Mouse (Mus musculus): ENCODE data around the gene Fam76a. TPM values are rescaled to one million over a fixed set of nuclear protein-coding genes. Genes with fewer than 3 reads are reported as not detected.

The Fam76a gene
- 102 and 111 TPM in 2 replicates for polyA plus RNA-seq (2012; rRNA removed)

DNA sequence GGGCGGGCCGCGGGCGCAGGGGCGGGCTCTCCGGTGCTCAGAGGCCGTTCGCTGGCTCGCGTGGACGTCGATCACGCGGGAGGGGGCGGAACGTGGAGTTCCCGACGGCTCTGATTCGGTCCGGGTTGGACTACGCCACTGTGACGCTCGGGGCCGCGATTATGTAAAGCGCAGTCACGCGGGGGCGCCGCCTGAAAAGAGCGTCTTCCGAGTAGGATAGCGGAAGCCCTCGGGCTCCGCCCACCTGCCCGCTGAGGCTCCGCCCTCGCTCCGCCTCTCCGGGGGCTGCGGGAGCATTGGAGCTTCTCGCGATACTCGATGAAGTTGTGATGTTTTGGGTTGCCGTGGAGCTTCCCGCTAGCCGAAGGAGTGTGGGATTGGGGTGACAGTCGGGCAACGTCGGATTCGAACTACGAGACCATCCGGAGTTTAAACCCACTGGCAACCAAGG is at the start of gene Fam76a:
Gene Fam76a, minus strand, starts transcription at position 1 of the 451 bp plus-strand sequence.
- Histone ChIP-seq H3K27me3 (ENCODE audit: control insufficient read depth, insufficient read depth, low read length) (no peaks in the 10 kb centered on the region), H3K36me3 (ENCODE audit: control insufficient read depth, insufficient read depth, low read length) (no peaks in the 10 kb centered on the region; the same call in 1 of the 2 replicates), H3K4me3 (ENCODE audit: control insufficient read depth, low read depth, low read length) (peak within 1 kb of the TSS; percentile 83), H3K4me1 (ENCODE audit: control insufficient read depth, insufficient read depth, low read length) (peaks cover 6% of the 10 kb centered on the region), H3K27ac (ENCODE audit: control insufficient read depth, insufficient read depth, low read depth, low read length) (peak within 1 kb of the TSS; percentile 85)
- TF ChIP-seq POLR2A (IDR thresholded peaks at IDR 0.05; ENCODE audit: control insufficient read depth, low read depth, low read length) (peak; percentile 63; the same call in 1 of the 2 replicates), CTCF (IDR thresholded peaks at IDR 0.05; ENCODE audit: control insufficient read depth, insufficient read depth, insufficient replicate concordance, low read depth, low read length) (no peak)

DNA sequence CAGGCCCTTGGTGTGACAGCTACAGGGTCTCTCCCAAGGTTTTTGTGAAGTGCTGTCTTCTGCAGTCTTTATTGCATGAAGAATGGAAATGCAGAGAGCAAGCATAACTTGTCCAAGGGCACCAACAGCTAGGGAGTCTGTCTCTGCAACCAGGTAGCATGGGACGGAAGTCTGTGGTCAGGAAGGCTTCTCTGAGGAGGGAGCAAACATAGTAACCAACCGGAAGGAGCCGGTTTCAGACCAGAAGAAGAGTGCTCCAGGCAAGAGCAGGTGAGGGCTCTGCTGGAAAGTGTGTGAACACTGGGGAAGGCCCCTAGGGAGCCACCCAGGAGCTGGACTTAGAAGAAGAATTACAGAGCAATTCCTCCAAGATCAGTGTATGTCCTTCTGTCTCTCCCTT is 49.7 kb upstream of the Fam76a start:
- Histone ChIP-seq H3K36me3 (ENCODE audit: control insufficient read depth, insufficient read depth, low read length) (no peaks in the 10 kb centered on the region), H3K4me1 (ENCODE audit: control insufficient read depth, insufficient read depth, low read length) (peaks cover 6% of the 10 kb centered on the region), H3K27me3 (ENCODE audit: control insufficient read depth, insufficient read depth, low read length) (no peaks in the 10 kb centered on the region), H3K4me3 (ENCODE audit: control insufficient read depth, low read depth, low read length) (no peak overlapping the region), H3K27ac (ENCODE audit: control insufficient read depth, insufficient read depth, low read depth, low read length) (no peak overlapping the region)
- TF ChIP-seq POLR2A (IDR thresholded peaks at IDR 0.05; ENCODE audit: control insufficient read depth, low read depth, low read length) (no peak), CTCF (IDR thresholded peaks at IDR 0.05; ENCODE audit: control insufficient read depth, insufficient read depth, insufficient replicate concordance, low read depth, low read length) (no peak)

DNA sequence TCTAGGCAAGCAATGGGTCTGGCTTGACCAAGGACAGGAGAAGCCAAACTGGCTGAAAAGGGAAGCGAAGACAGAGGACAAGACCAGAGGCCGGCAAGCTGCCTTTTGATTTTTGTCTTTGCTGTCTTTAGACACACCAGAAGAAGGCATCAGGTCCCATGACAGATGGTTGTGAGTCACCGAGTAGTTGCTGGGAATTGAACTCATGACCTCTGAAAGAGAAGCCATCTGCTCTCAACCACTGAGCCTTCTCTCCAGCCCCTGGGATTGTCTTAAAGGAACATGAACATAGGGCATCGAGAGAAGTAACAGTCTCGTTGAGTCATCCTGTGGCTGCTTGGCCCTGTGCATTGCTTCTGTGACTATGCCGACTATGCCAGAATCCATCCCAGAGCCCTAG is 49.2 kb upstream of the Fam76a start:
- Histone ChIP-seq H3K36me3 (ENCODE audit: control insufficient read depth, insufficient read depth, low read length) (no peaks in the 10 kb centered on the region), H3K4me1 (ENCODE audit: control insufficient read depth, insufficient read depth, low read length) (peaks cover 6% of the 10 kb centered on the region), H3K27me3 (ENCODE audit: control insufficient read depth, insufficient read depth, low read length) (no peaks in the 10 kb centered on the region), H3K4me3 (ENCODE audit: control insufficient read depth, low read depth, low read length) (no peak overlapping the region), H3K27ac (ENCODE audit: control insufficient read depth, insufficient read depth, low read depth, low read length) (no peak overlapping the region)
- TF ChIP-seq CTCF (IDR thresholded peaks at IDR 0.05; ENCODE audit: control insufficient read depth, insufficient read depth, insufficient replicate concordance, low read depth, low read length) (no peak), POLR2A (IDR thresholded peaks at IDR 0.05; ENCODE audit: control insufficient read depth, low read depth, low read length) (no peak)

DNA sequence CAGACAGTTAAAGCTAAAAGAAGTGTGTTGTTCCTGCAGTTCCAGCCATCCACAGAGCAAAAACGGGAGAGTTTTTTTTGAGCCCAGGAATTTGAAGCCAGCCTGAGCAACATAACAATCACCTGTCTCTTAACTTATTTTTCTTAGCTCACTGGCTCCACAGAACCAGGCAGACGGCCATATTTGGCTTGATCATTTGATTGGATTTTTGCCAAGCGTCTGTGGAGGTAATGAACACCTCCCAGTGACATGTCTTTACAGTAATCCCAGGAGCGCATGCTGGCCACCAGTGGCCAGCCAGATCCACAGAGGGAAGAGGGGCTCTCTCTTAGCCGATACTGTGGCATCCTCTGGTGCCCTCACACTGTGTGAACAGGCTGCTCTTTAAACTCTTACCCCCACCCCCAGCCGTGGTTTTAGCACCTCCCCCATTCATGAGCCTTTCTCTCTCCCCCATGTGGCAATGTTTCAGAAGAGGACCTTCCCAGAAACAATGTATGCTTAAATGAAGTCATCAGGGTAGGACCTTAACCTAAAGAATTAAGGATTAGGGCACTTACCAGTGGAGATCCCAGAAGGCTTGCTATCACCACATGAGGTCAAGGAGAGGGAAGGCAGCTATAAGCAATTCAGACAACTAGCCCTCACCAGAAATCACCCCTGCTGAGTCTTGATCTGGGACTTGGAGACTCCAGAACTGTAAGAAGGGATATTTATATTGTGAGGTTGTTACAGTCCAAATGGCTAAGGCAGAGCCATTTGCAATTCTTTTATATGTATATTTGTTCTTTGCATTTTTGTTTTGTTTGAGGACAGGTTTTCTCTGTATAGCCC is 46.0 kb upstream of the Fam76a start:
- no peak for TF ChIP-seq POLR2A (IDR thresholded peaks at IDR 0.05; ENCODE audit: control insufficient read depth, low read depth, low read length)
- no peak for TF ChIP-seq CTCF (IDR thresholded peaks at IDR 0.05; ENCODE audit: control insufficient read depth, insufficient read depth, insufficient replicate concordance, low read depth, low read length)
- no peaks in the 10 kb centered on the region for H3K4me1 ChIP-seq (ENCODE audit: control insufficient read depth, insufficient read depth, low read length)
- H3K4me3 ChIP-seq (ENCODE audit: control insufficient read depth, low read depth, low read length), result no peak overlapping the region
- H3K27ac ChIP-seq (ENCODE audit: control insufficient read depth, insufficient read depth, low read depth, low read length), result no peak overlapping the region
- H3K27me3 ChIP-seq (ENCODE audit: control insufficient read depth, insufficient read depth, low read length), result no peaks in the 10 kb centered on the region
- H3K36me3 ChIP-seq (ENCODE audit: control insufficient read depth, insufficient read depth, low read length), result no peaks in the 10 kb centered on the region

DNA sequence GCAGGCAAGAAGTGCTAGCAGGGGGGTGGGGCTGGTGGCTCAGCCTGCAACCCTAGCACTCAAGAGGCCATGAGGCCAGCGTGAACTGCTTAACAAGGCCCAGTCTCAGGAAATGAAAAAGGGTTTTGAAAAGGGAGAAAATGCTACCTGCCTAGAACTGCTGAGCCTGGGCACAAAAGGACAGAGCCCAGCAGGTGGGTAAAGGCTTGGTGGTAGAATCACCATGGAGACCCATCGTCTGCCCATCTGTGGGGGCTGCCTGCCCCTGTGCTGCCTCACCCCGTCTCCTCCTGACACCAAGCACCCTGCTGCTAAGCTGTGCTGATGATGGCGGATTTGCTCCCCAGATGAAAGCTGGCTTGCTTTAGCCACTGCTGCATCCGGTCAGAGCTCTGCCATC is 42.1 kb upstream of the Fam76a start:
- H3K36me3 ChIP-seq (ENCODE audit: control insufficient read depth, insufficient read depth, low read length), result no peaks in the 10 kb centered on the region
- no peak for TF ChIP-seq POLR2A (IDR thresholded peaks at IDR 0.05; ENCODE audit: control insufficient read depth, low read depth, low read length)
- TF ChIP-seq CTCF (IDR thresholded peaks at IDR 0.05; ENCODE audit: control insufficient read depth, insufficient read depth, insufficient replicate concordance, low read depth, low read length), result no peak
- H3K4me1 ChIP-seq (ENCODE audit: control insufficient read depth, insufficient read depth, low read length), result peaks cover 4% of the 10 kb centered on the region; the same call in 1 of the 2 replicates
- H3K27me3 ChIP-seq (ENCODE audit: control insufficient read depth, insufficient read depth, low read length), result no peaks in the 10 kb centered on the region
- no peak overlapping the region for H3K27ac ChIP-seq (ENCODE audit: control insufficient read depth, insufficient read depth, low read depth, low read length)
- no peak overlapping the region for H3K4me3 ChIP-seq (ENCODE audit: control insufficient read depth, low read depth, low read length)

DNA sequence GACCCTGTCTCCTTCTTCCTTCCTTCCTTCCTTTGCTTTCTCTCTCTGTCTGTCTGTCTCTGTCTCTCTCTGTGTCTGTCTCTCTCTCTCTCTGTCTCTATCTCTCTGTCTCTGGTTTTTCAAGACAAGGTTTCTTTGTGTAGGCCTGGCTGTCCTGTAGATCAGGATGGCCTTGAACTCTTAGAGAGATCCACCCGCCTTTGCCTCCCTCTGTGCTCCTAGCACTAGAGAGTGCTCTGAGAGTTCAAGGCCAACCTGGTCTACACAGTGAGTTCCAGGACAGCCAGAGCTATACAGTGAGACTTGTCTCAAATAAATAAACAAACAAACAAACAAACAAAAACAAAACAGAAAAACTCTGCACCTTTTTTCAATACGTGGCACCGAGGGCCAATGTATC is 41.7 kb upstream of the Fam76a start:
- peaks cover 4% of the 10 kb centered on the region; the same call in 1 of the 2 replicates for H3K4me1 ChIP-seq (ENCODE audit: control insufficient read depth, insufficient read depth, low read length)
- no peak for TF ChIP-seq POLR2A (IDR thresholded peaks at IDR 0.05; ENCODE audit: control insufficient read depth, low read depth, low read length)
- no peak for TF ChIP-seq CTCF (IDR thresholded peaks at IDR 0.05; ENCODE audit: control insufficient read depth, insufficient read depth, insufficient replicate concordance, low read depth, low read length)
- H3K36me3 ChIP-seq (ENCODE audit: control insufficient read depth, insufficient read depth, low read length), result no peaks in the 10 kb centered on the region
- H3K4me3 ChIP-seq (ENCODE audit: control insufficient read depth, low read depth, low read length), result no peak overlapping the region
- H3K27me3 ChIP-seq (ENCODE audit: control insufficient read depth, insufficient read depth, low read length), result no peaks in the 10 kb centered on the region
- no peak overlapping the region for H3K27ac ChIP-seq (ENCODE audit: control insufficient read depth, insufficient read depth, low read depth, low read length)

DNA sequence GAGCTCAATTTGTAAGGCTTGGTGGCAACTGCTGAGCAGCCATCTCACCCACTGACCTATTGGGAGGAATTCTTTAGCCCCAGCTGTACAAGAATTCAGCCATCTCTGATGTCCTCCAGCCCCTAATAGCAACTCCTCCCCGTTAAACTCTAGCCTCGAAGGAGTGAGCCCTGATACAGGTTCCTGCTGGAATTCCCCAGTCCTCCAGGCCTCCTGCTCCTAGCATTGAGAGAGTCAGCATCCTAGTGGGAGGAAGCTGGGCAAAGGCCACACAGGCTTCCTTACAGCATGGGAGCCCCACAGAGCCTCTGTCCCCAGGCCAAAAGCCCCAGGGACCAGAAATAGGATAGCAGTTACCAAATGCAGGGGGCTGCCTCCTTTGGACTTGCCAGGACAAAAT is 41.1 kb upstream of the Fam76a start:
- no peak overlapping the region for H3K4me3 ChIP-seq (ENCODE audit: control insufficient read depth, low read depth, low read length)
- no peaks in the 10 kb centered on the region for H3K27me3 ChIP-seq (ENCODE audit: control insufficient read depth, insufficient read depth, low read length)
- no peaks in the 10 kb centered on the region for H3K36me3 ChIP-seq (ENCODE audit: control insufficient read depth, insufficient read depth, low read length)
- no peak for TF ChIP-seq CTCF (IDR thresholded peaks at IDR 0.05; ENCODE audit: control insufficient read depth, insufficient read depth, insufficient replicate concordance, low read depth, low read length)
- no peak for TF ChIP-seq POLR2A (IDR thresholded peaks at IDR 0.05; ENCODE audit: control insufficient read depth, low read depth, low read length)
- peaks cover 4% of the 10 kb centered on the region; the same call in 1 of the 2 replicates for H3K4me1 ChIP-seq (ENCODE audit: control insufficient read depth, insufficient read depth, low read length)
- 0 out of 2 replicates have a peak overlapping the region, but pooled peaks have one; percentile 9 for H3K27ac ChIP-seq (ENCODE audit: control insufficient read depth, insufficient read depth, low read depth, low read length)

All from testis, adult 2 months (tissue).